Mouse (Mus musculus) bone marrow macrophage, adult 2 months (primary cell): ENCODE data around the gene Fubp3.

Source experiments
- CTCF ChIP-seq: IDR thresholded peaks from 2 replicates; pipeline ENCODE4 v1.5.1; 2012; ENCODE audit warnings: low read depth, mild to moderate bottlenecking, low read length, moderate library complexity
- POLR2A ChIP-seq: IDR thresholded peaks from 2 replicates; pipeline ENCODE4 v1.6.1; 2012; ENCODE audit warnings: mild to moderate bottlenecking, low read depth, low read length, borderline replicate concordance

DNA sequence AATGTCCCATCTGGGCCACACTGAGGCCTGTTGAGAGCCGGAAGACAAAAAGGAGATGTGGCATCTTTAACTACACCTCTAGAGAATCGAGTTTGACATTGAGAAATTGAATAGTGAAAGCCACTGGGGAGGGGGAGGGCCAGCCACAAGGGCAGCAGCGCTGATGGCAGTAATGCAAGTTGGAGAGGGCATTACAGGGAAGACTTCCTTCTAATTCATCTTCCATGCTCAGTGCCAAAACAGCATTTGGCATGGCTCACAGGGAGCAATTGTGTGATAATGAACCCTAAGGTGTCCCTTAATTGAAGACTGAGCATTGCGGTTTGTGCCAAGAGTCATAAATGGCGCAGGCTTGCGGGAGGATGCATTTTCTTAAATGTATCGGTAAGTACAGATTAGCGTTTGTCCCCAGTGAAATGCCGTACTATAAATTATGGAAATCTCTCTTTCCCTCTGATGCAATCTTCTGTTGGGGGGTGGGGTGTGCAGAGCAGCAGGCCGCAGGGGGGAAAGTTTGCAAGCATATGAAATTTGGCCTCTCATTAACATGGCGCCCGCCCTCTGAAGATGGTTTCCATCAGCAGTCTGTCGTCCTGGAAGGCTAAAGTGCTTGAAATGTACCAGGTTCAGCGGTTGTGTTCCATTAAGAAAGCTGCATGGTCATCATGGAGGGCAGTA, 46.2 kb downstream of the Fubp3 start:
- TF ChIP-seq POLR2A (no peak), CTCF (no peak)
